Mouse (Mus musculus) cortical plate, adult 2 months (tissue): ENCODE results near the gene Olfr10.

ENCODE experiments used
- CTCF ChIP-seq: fragments of 200-500 bp; IDR thresholded peaks from 2 replicates; pipeline ENCODE4 v1.5.1; 2011; ENCODE audit warnings: mild to moderate bottlenecking, control low read depth, low read length; ENCODE audit not compliant: insufficient read depth; ENCODE audit errors: extremely low read depth
- POLR2A ChIP-seq: fragments of 200-500 bp; IDR thresholded peaks from 2 replicates; pipeline ENCODE4 v1.6.1; 2011; ENCODE audit warnings: mild to moderate bottlenecking, low read length, control low read depth; ENCODE audit not compliant: insufficient read depth; ENCODE audit errors: extremely low read depth

DNA sequence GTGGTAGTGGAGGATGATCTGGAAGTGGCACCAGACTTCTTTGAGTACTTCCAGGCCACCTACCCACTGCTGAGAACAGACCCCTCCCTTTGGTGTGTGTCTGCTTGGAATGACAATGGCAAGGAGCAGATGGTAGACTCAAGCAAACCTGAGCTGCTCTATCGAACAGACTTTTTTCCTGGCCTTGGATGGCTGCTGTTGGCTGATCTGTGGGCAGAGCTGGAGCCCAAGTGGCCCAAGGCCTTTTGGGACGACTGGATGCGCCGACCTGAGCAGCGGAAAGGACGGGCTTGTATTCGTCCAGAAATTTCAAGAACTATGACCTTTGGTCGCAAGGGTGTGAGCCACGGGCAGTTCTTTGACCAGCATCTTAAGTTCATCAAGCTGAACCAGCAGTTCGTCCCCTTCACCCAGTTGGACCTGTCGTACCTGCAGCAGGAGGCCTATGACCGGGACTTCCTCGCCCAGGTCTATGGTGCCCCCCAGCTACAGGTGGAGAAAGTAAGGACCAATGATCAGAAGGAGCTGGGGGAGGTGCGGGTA lies 43.2 kb upstream of the Olfr10 start:
- TF ChIP-seq CTCF = no peak
- TF ChIP-seq POLR2A = no peak
